Mouse (Mus musculus): ENCODE data around the gene Map7d1. TPM values are rescaled to one million over a fixed set of nuclear protein-coding genes. Genes with fewer than 3 reads are reported as not detected.

The Map7d1 gene
- polyA plus RNA-seq, 1 experiment from 2014 or later, result 85.3 TPM

DNA sequence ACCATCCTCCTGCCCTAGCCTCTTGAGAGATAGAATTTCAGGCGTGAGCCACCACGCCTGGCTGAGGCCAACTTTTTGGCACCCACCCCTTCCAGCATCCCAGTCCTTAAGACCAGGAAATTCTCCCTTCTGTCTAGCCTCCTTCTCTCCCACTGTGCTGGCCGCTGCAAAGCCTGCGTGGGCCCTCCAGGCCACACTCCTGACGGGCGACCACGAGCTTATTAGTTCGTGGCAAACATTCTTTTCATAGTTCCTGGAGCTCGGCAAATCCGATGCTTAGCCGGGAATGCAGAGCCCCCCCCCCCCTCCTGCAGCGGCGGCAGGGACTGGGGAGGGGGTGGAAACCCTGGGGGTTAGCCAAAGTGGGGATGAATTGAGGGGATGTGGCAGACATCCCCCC is 35.1 kb upstream of the Map7d1 start:
- no peaks in the 10 kb centered on the region for H3K4me1 ChIP-seq (ENCODE audit: control insufficient read depth, insufficient read depth, low read length)
- DNase-seq (no peak), ATAC-seq (ENCODE audit: low FRiP score, low TSS enrichment) (no peak)
- H3K27me3 ChIP-seq (ENCODE audit: control insufficient read depth, insufficient read depth, low read length), result peaks cover 37% of the 10 kb centered on the region
- no peaks in the 10 kb centered on the region for H3K36me3 ChIP-seq (ENCODE audit: control insufficient read depth, insufficient read depth, low read length)
- H3K4me2 ChIP-seq (ENCODE audit: low read length), result no peak overlapping the region
- 20% methylated on average over 13 of the region's 13 CpGs for WGBS
- no peaks in the 10 kb centered on the region for H3K9me3 ChIP-seq (ENCODE audit: control insufficient read depth, low read length)
- H3K9ac ChIP-seq (replicated peaks; ENCODE audit: low read length), result no peak overlapping the region
- H3K4me3 ChIP-seq (replicated peaks; ENCODE audit: low read depth, low read length), result no peak overlapping the region
- H3K27ac ChIP-seq (replicated peaks; ENCODE audit: low read depth, low read length), result no peak overlapping the region

- ATAC-seq (ENCODE audit: low FRiP score, low TSS enrichment), result no peak
- no peak overlapping the region for H3K27ac ChIP-seq (replicated peaks; ENCODE audit: low read depth, low read length)
- no peak overlapping the region for H3K4me3 ChIP-seq (replicated peaks; ENCODE audit: low read depth, low read length)
- no peak overlapping the region for H3K9ac ChIP-seq (replicated peaks; ENCODE audit: low read length)
- 84% methylated on average over 8 of the region's 8 CpGs for WGBS
- H3K4me2 ChIP-seq (ENCODE audit: low read length), result no peak overlapping the region
- DNase-seq, result no peak
- no peaks in the 10 kb centered on the region for H3K9me3 ChIP-seq (ENCODE audit: control insufficient read depth, low read length)
- H3K4me1 ChIP-seq (ENCODE audit: control insufficient read depth, insufficient read depth, low read length), result no peaks in the 10 kb centered on the region
- no peaks in the 10 kb centered on the region for H3K36me3 ChIP-seq (ENCODE audit: control insufficient read depth, insufficient read depth, low read length)
- peaks cover 36% of the 10 kb centered on the region for H3K27me3 ChIP-seq (ENCODE audit: control insufficient read depth, insufficient read depth, low read length)
These were observed 34.2 kb upstream of the Map7d1 start for GRCm38 (mm10) chr4:126290314-126290713.

GRCm38 (mm10) chr4:126288085-126288666 is 32.0 kb upstream of the Map7d1 start:
- H3K4me2 ChIP-seq (ENCODE audit: low read length), result no peak overlapping the region
- H3K9me3 ChIP-seq (ENCODE audit: control insufficient read depth, low read length), result no peaks in the 10 kb centered on the region

GRCm38 (mm10) chr4:126287302-126287995 is 31.3 kb upstream of the Map7d1 start:
- DNase-seq (no peak), ATAC-seq (ENCODE audit: low FRiP score, low TSS enrichment) (no peak)
- Histone ChIP-seq H3K4me2 (ENCODE audit: low read length) (no peak overlapping the region), H3K9ac (replicated peaks; ENCODE audit: low read length) (no peak overlapping the region), H3K27ac (replicated peaks; ENCODE audit: low read depth, low read length) (no peak overlapping the region), H3K9me3 (ENCODE audit: control insufficient read depth, low read length) (no peaks in the 10 kb centered on the region), H3K27me3 (ENCODE audit: control insufficient read depth, insufficient read depth, low read length) (peaks cover 33% of the 10 kb centered on the region), H3K4me3 (replicated peaks; ENCODE audit: low read depth, low read length) (no peak overlapping the region), H3K36me3 (ENCODE audit: control insufficient read depth, insufficient read depth, low read length) (no peaks in the 10 kb centered on the region), H3K4me1 (ENCODE audit: control insufficient read depth, insufficient read depth, low read length) (no peaks in the 10 kb centered on the region)
- 39% methylated on average over 11 of the region's 11 CpGs for WGBS

More at GRCm38 (mm10) chr4:126288085-126288666, 32.0 kb upstream of the Map7d1 start:
- ATAC-seq (ENCODE audit: low FRiP score, low TSS enrichment) (no peak), DNase-seq (no peak)
- Histone ChIP-seq H3K36me3 (ENCODE audit: control insufficient read depth, insufficient read depth, low read length) (no peaks in the 10 kb centered on the region), H3K27me3 (ENCODE audit: control insufficient read depth, insufficient read depth, low read length) (peaks cover 33% of the 10 kb centered on the region), H3K4me1 (ENCODE audit: control insufficient read depth, insufficient read depth, low read length) (no peaks in the 10 kb centered on the region), H3K9ac (replicated peaks; ENCODE audit: low read length) (no peak overlapping the region), H3K4me3 (replicated peaks; ENCODE audit: low read depth, low read length) (no peak overlapping the region), H3K27ac (replicated peaks; ENCODE audit: low read depth, low read length) (no peak overlapping the region)
- WGBS, result 33% methylated on average over 17 of the region's 17 CpGs

DNA sequence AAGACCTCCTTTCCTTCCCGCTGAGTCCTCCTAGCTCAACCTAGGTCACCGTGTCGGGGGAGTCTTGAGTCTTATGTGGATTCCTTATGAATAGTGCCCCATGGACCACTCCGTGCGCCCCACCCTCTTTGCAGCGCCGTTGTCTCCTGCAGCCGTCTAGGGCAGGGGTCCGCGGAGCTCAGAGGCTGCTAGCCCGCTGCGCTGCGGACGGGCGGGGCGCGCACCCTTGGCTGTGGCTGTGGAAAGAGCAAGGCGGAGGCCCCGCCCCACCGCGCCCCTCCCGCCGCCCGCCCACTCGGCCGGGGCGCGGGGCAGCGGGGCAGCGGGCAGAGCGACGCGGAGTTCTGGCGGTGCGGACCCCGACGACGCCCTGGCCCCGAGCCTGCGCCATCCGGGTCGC is 30.3 kb upstream of the Map7d1 start, which contains the start of gene Col8a2:
TSS of gene Col8a2 (plus strand) at position 302 of the 400 bp plus-strand sequence.
- Histone ChIP-seq H3K4me1 (ENCODE audit: control insufficient read depth, insufficient read depth, low read length) (no peaks in the 10 kb centered on the region), H3K9me3 (ENCODE audit: control insufficient read depth, low read length) (no peaks in the 10 kb centered on the region), H3K4me2 (ENCODE audit: low read length) (peak within 1 kb of the TSS; percentile 48), H3K27me3 (ENCODE audit: control insufficient read depth, insufficient read depth, low read length) (peaks cover 33% of the 10 kb centered on the region), H3K4me3 (replicated peaks; ENCODE audit: low read depth, low read length) (peak within 1 kb of the TSS; percentile 24), H3K9ac (replicated peaks; ENCODE audit: low read length) (peak within 1 kb of the TSS; percentile 20; the same call in 1 of the 2 replicates), H3K36me3 (ENCODE audit: control insufficient read depth, insufficient read depth, low read length) (no peaks in the 10 kb centered on the region), H3K27ac (replicated peaks; ENCODE audit: low read depth, low read length) (no peak within 1 kb of the TSS)
- WGBS, result 3% methylated on average over 42 of the region's 42 CpGs
- ATAC-seq (ENCODE audit: low FRiP score, low TSS enrichment) (no peak), DNase-seq (no peak)

- no peak overlapping the region for H3K9ac ChIP-seq (replicated peaks; ENCODE audit: low read length)
- DNase-seq (no peak), ATAC-seq (ENCODE audit: low FRiP score, low TSS enrichment) (no peak)
- no peaks in the 10 kb centered on the region for H3K4me1 ChIP-seq (ENCODE audit: control insufficient read depth, insufficient read depth, low read length)
- H3K4me3 ChIP-seq (replicated peaks; ENCODE audit: low read depth, low read length), result no peak overlapping the region
- no peaks in the 10 kb centered on the region for H3K36me3 ChIP-seq (ENCODE audit: control insufficient read depth, insufficient read depth, low read length)
- H3K27ac ChIP-seq (replicated peaks; ENCODE audit: low read depth, low read length), result no peak overlapping the region
- H3K9me3 ChIP-seq (ENCODE audit: control insufficient read depth, low read length), result no peaks in the 10 kb centered on the region
- H3K27me3 ChIP-seq (ENCODE audit: control insufficient read depth, insufficient read depth, low read length), result peaks cover 30% of the 10 kb centered on the region
- WGBS, result 89% methylated on average over 8 of the region's 8 CpGs
- H3K4me2 ChIP-seq (ENCODE audit: low read length), result no peak overlapping the region
These were observed 27.4 kb upstream of the Map7d1 start for GRCm38 (mm10) chr4:126283582-126283981.

GRCm38 (mm10) chr4:126281706-126282105 is 25.6 kb upstream of the Map7d1 start:
- no peak for ATAC-seq (ENCODE audit: low FRiP score, low TSS enrichment)

DNA sequence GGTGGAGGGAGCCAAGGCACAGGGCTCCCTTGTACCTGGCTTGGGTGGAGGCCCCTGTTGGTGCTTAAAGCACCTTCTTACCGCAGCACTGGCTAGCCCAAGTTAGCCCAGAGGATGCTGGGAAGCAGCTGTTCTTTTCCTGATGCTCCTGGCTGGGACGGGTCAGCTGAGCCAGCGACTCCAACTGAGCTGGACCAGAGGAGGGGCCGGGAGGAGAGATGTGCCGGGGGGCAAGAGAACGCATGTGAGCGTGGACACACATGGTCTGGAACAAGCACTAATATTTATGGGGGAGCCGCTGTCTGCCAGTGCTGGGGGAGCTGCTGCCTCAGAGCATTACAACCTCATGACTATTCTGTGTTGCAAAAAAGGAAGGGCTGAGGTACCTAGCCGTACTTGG is 22.8 kb upstream of the Map7d1 start:
- no peak overlapping the region for H3K27ac ChIP-seq (replicated peaks; ENCODE audit: low read depth, low read length)
- H3K4me2 ChIP-seq (ENCODE audit: low read length), result no peak overlapping the region
- no peak for DNase-seq
- H3K9ac ChIP-seq (replicated peaks; ENCODE audit: low read length), result no peak overlapping the region
- 53% methylated on average over 9 of the region's 9 CpGs for WGBS
- H3K4me1 ChIP-seq (ENCODE audit: control insufficient read depth, insufficient read depth, low read length), result no peaks in the 10 kb centered on the region
- no peak for ATAC-seq (ENCODE audit: low FRiP score, low TSS enrichment)
- no peaks in the 10 kb centered on the region for H3K27me3 ChIP-seq (ENCODE audit: control insufficient read depth, insufficient read depth, low read length)
- H3K9me3 ChIP-seq (ENCODE audit: control insufficient read depth, low read length), result no peaks in the 10 kb centered on the region
- H3K36me3 ChIP-seq (ENCODE audit: control insufficient read depth, insufficient read depth, low read length), result peaks cover 12% of the 10 kb centered on the region
- no peak overlapping the region for H3K4me3 ChIP-seq (replicated peaks; ENCODE audit: low read depth, low read length)

More at GRCm38 (mm10) chr4:126281706-126282105, 25.6 kb upstream of the Map7d1 start:
- H3K36me3 ChIP-seq (ENCODE audit: control insufficient read depth, insufficient read depth, low read length), result no peaks in the 10 kb centered on the region
- H3K27me3 ChIP-seq (ENCODE audit: control insufficient read depth, insufficient read depth, low read length), result peaks cover 12% of the 10 kb centered on the region
- WGBS, result 71% methylated on average over 9 of the region's 9 CpGs
- H3K9me3 ChIP-seq (ENCODE audit: control insufficient read depth, low read length), result no peaks in the 10 kb centered on the region
- DNase-seq, result no peak
- no peaks in the 10 kb centered on the region for H3K4me1 ChIP-seq (ENCODE audit: control insufficient read depth, insufficient read depth, low read length)
- H3K4me2 ChIP-seq (ENCODE audit: low read length), result no peak overlapping the region
- no peak overlapping the region for H3K9ac ChIP-seq (replicated peaks; ENCODE audit: low read length)
- no peak overlapping the region for H3K27ac ChIP-seq (replicated peaks; ENCODE audit: low read depth, low read length)
- no peak overlapping the region for H3K4me3 ChIP-seq (replicated peaks; ENCODE audit: low read depth, low read length)

DNA sequence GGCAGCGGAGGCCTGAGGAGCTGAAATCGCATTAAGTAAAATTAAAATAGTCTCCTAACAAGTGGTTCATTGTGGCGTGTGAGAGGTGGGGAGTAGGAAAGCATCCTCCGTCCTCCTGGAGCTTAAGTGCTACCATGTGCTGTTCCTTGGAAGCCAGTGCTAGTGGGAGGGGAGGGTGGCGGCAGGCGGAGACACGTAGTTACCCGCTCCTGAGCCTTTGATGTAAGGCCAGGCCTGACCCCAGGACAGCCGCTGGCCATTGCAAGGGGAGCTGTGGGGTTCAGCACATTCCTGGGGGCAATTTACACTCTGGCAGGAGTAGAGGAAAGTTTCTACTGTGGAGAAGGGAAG is 22.4 kb upstream of the Map7d1 start:
- peaks cover 17% of the 10 kb centered on the region for H3K36me3 ChIP-seq (ENCODE audit: control insufficient read depth, insufficient read depth, low read length)
- H3K9ac ChIP-seq (replicated peaks; ENCODE audit: low read length), result no peak overlapping the region
- ATAC-seq (ENCODE audit: low FRiP score, low TSS enrichment) (no peak), DNase-seq (no peak)
- no peak overlapping the region for H3K27ac ChIP-seq (replicated peaks; ENCODE audit: low read depth, low read length)
- H3K4me2 ChIP-seq (ENCODE audit: low read length), result no peak overlapping the region
- no peaks in the 10 kb centered on the region for H3K27me3 ChIP-seq (ENCODE audit: control insufficient read depth, insufficient read depth, low read length)
- no peak overlapping the region for H3K4me3 ChIP-seq (replicated peaks; ENCODE audit: low read depth, low read length)
- H3K9me3 ChIP-seq (ENCODE audit: control insufficient read depth, low read length), result no peaks in the 10 kb centered on the region
- WGBS, result 43% methylated on average over 9 of the region's 9 CpGs
- no peaks in the 10 kb centered on the region for H3K4me1 ChIP-seq (ENCODE audit: control insufficient read depth, insufficient read depth, low read length)

All from midbrain, embryonic 14.5 days (tissue).